Mouse (Mus musculus) left cerebral cortex, postnatal 10 days (tissue): ENCODE measurements around the gene Ndufb6. TPM values are rescaled to one million over a fixed set of nuclear protein-coding genes. Genes with fewer than 3 reads are reported as not detected.

ENCODE experiments used
- DNase-seq, 2 experiments: peaks; one replicate each; pipeline ENCODE4 v3.0.0; 2021 to 2022; ENCODE audit warnings: low spot score in 2 of 2, mixed read lengths in 1 of 2; ENCODE audit errors: extremely low spot score in 1 of 2
- intact Hi-C: fragments of 180-260 bp; cut with DNase I; formaldehyde crosslinking; loops from one replicate; pipeline ENCODE4 v1.15.1; 2025
- total RNA-seq, 2 experiments: library from RNA; stranded (reverse); gene quantifications; 2 replicates each; pipeline ENCODE4 v1.2.3; 2021

Gene Ndufb6
- total RNA-seq, 2 experiments from 2014 or later, result 213 to 222 TPM

GRCm38 (mm10) chr4:40226095-40226494 is 53.1 kb downstream of the Ndufb6 start:
- no peak for DNase-seq
- intact Hi-C loops, result no loop called here

GRCm38 (mm10) chr4:40221876-40222585 is 57.2 kb downstream of the Ndufb6 start:
- no peak for DNase-seq
- intact Hi-C loops, result no loop called here

DNA sequence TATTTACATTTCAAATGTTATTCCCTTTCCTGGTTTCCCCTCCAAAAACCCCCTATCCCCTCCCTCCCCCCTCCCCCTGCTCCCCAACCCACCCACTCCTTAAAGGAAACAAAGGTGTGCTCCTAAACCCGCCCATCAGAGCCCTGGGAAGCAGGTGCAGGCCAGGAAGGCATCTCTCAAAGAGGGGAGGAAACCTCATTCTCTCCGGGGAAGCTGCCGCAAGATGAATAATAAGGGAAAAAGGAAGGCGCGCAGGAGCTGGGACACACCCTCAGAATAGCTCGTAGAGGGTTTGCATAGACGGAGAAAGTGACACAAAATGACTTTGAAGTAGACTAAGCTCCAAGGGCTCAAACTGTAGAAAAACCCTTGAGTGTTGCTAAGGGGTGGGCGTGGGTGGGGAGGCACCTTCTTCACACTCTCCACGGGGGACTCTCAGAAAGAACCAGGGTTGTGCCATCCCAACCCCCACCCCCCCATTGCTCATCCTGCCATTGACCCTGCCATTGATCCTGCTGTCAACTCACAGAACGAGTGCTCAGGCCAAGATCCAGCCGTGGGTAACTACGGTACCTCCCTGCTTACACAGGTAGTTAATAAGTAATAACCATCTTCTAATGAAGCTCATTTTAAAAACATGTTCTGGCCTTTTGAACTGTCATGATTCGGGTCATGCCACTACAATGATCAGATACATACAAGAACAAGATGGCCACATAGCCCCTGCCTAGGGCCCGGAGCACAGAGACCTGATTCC is 58.0 kb downstream of the Ndufb6 start:
- intact Hi-C loops, result no loop called here
- no peak for DNase-seq

Other genes starting within 250 kb of the Ndufb6 start
- gene Aco1, start 136.3 kb downstream of the Ndufb6 start, total RNA-seq, result 10 to 100 TPM; 43.7 to 45.7 TPM
- gene Ddx58, start 39.6 kb downstream of the Ndufb6 start, total RNA-seq, result 1 to 10 TPM; 3.5 to 4.8 TPM
- gene Smim27, start 9.8 kb downstream of the Ndufb6 start, total RNA-seq, result 10 to 100 TPM in 1 of 2 experiments, 1 to 10 TPM in 1; 8.5 to 14.4 TPM
- gene Topors, start 9.6 kb downstream of the Ndufb6 start, total RNA-seq, result 10 to 100 TPM; 16.0 to 17.8 TPM
- gene Tmem215, start 192.8 kb upstream of the Ndufb6 start, total RNA-seq, result 1 to 10 TPM; 8.4 to 9.2 TPM